Mouse (Mus musculus): Measurements from ENCODE around the gene Tcirg1. TPM values are rescaled to one million over a fixed set of nuclear protein-coding genes. Genes with fewer than 3 reads are reported as not detected.

Tcirg1 gene
- 0.71 TPM for polyA plus RNA-seq (2014; fragmentation: Illumina TruSeq; extraction: RNeasy Lipid Tissue Mini Kit (QIAGEN cat#74804); ENCODE audit: low read depth, low replicate concordance)

DNA sequence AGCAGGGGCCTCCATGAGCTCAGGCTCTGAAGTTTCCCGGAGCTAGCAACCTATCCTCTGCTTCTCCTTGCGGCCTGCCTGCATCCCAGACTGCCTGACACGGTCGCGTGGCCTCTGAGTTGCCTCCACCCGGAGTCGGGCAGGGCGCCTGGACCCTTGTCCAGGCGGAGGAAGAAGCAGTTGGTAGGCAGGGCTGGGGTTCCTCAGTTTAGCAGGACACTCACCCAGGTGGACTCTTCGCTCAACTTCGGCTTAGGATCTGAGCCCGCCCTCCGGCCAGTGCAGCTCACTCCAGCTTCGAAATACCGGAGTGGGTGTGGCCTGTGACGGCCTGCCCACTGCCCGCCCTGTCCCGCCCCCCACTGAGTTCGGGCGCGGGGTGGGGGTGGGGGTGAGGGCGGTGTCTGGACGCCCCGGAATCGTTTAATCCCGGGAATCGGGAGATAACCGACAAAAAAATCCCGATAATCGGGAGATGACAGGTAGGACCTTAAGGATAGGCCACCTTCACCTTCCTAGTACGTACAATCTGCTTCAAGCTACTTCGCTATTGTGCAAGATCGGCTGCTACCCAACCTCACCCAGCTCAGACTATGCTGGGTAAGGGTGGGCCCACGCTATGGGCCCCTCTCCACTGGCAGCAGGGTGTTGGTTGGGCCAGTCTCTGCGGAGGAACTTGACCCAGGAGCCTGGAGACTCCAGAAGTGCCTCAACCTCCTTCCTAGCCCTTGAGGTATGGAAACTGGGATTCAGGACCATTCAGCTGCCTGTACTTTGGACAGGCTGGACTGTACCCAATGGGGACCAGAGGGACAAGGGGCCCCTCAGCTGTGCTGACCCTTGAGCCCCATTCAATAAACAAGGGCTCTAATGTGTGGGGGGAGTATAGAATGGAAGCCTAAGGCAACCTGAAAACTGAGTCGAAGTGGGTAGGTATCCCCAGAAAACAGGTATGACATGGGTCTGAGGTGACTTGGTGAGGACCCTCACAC is at the start of gene Tcirg1:
Gene Tcirg1, minus strand, starts transcription at position 339 of the 992 bp plus-strand sequence.

GRCm38 (mm10) chr19:3935032-3935895 is 28.3 kb upstream of the Tcirg1 start, which contains the start of gene Unc93b1:
Gene Unc93b1, plus strand, starts transcription at chr19:3935186.

GRCm38 (mm10) chr19:3929211-3929941 is 22.4 kb upstream of the Tcirg1 start, which contains the start of gene Aldh3b1:
Gene Aldh3b1, minus strand, starts transcription at chr19:3929808.

DNA sequence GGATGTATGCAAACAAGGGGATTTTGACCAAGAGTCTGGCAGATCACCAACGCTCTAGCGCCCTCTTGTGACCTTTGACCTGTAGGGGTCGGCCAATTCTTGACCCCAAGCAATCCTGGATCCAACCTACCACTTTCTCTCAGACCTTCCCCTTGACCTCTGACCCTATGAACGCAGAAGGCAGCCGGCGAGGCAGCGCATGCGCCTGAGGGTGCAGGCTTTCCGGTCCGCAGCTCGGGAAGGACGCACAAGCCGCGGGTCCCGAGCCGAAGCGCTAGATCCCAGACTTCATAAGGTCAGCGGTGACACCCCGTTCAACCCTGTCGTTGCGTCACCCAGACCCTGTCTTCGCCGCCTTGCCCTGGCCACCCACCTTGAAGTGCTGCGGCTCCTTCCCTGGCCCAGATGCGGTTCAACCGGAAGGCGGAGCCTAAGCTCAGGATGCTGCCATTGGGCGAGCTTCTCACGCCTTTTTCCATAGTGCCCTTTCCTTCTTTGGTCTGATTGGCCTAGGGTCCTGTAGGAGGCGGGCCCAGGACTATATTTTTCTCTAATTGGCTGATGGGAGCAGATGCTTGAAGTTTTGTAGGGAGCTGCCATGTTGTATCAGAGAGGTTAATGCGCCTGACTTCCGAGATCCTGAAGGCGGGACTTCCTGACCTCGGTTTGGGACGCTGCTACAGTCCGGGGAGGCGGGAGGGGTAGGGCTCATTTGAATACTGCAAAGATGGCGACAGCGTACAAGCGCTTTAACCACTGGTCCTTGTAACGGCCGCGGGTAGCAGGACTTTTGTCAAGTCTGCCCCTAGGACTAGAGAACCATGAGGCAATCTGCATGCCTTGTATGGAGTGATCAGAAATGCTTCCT is 5.6 kb upstream of the Tcirg1 start, which contains the start of gene Ndufs8:
Gene Ndufs8, minus strand, starts transcription at position 438 of the 868 bp plus-strand sequence.

DNA sequence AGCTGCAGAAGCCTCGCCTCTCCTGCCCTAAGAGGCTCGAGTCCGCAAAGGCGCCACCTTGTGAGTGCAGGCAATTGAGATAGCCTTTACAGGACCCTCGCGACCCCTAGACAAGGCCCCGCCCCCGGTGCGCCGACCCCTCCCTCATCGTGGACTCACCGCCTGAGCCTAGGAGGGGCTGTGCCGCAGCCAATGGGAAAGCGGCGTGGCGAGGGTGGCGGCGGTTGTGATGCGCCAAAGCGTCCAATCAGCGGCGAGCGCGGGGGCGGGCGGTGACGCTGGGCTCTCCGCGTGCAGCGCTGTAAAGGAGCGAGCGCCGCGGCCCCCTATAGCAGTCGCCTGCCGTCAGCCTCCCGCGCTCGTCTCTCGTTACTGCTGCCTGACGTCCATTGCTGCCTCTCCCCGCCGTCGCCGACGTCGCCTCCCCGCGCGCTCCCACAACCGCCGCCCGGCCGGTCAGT is 55.4 kb downstream of the Tcirg1 start, which contains the start of gene Chka:
Gene Chka, plus strand, starts transcription at position 272 of the 461 bp plus-strand sequence.

Other genes with a start within 250 kb of the Tcirg1 start
- 0.49 TPM for gene Lrp5, start 220.6 kb downstream of the Tcirg1 start, polyA plus RNA-seq (2014; fragmentation: Illumina TruSeq; extraction: RNeasy Lipid Tissue Mini Kit (QIAGEN cat#74804); ENCODE audit: low read depth, low replicate concordance)
- 39.7 TPM for gene 1810055G02Rik, start 198.8 kb downstream of the Tcirg1 start, polyA plus RNA-seq (2014; fragmentation: Illumina TruSeq; extraction: RNeasy Lipid Tissue Mini Kit (QIAGEN cat#74804); ENCODE audit: low read depth, low replicate concordance)
- 45.6 TPM for gene Kmt5b, start 139.7 kb downstream of the Tcirg1 start, polyA plus RNA-seq (2014; fragmentation: Illumina TruSeq; extraction: RNeasy Lipid Tissue Mini Kit (QIAGEN cat#74804); ENCODE audit: low read depth, low replicate concordance)
- gene Chka, start 55.4 kb downstream of the Tcirg1 start, polyA plus RNA-seq (2014; fragmentation: Illumina TruSeq; extraction: RNeasy Lipid Tissue Mini Kit (QIAGEN cat#74804); ENCODE audit: low read depth, low replicate concordance): 173 TPM
- 0.97 TPM for gene Ndufs8, start 5.6 kb upstream of the Tcirg1 start, polyA plus RNA-seq (2014; fragmentation: Illumina TruSeq; extraction: RNeasy Lipid Tissue Mini Kit (QIAGEN cat#74804); ENCODE audit: low read depth, low replicate concordance)
- 3.1 TPM for gene Aldh3b1, start 22.7 kb upstream of the Tcirg1 start, polyA plus RNA-seq (2014; fragmentation: Illumina TruSeq; extraction: RNeasy Lipid Tissue Mini Kit (QIAGEN cat#74804); ENCODE audit: low read depth, low replicate concordance)
- 0.32 TPM for gene Unc93b1, start 28.1 kb upstream of the Tcirg1 start, polyA plus RNA-seq (2014; fragmentation: Illumina TruSeq; extraction: RNeasy Lipid Tissue Mini Kit (QIAGEN cat#74804); ENCODE audit: low read depth, low replicate concordance)
- 0.28 TPM for gene Aldh3b3, start 51.5 kb upstream of the Tcirg1 start, polyA plus RNA-seq (2014; fragmentation: Illumina TruSeq; extraction: RNeasy Lipid Tissue Mini Kit (QIAGEN cat#74804); ENCODE audit: low read depth, low replicate concordance)
- 2.5 TPM for gene Aldh3b2, start 65.2 kb upstream of the Tcirg1 start, polyA plus RNA-seq (2014; fragmentation: Illumina TruSeq; extraction: RNeasy Lipid Tissue Mini Kit (QIAGEN cat#74804); ENCODE audit: low read depth, low replicate concordance)
- 0.48 TPM for gene Acy3, start 79.4 kb upstream of the Tcirg1 start, polyA plus RNA-seq (2014; fragmentation: Illumina TruSeq; extraction: RNeasy Lipid Tissue Mini Kit (QIAGEN cat#74804); ENCODE audit: low read depth, low replicate concordance)
- not detected for gene Tbx10, start 85.6 kb upstream of the Tcirg1 start, polyA plus RNA-seq (2014; fragmentation: Illumina TruSeq; extraction: RNeasy Lipid Tissue Mini Kit (QIAGEN cat#74804); ENCODE audit: low read depth, low replicate concordance)
- not detected for gene Nudt8, start 93.4 kb upstream of the Tcirg1 start, polyA plus RNA-seq (2014; fragmentation: Illumina TruSeq; extraction: RNeasy Lipid Tissue Mini Kit (QIAGEN cat#74804); ENCODE audit: low read depth, low replicate concordance)
- gene Gm49405, start 93.5 kb upstream of the Tcirg1 start, polyA plus RNA-seq (2014; fragmentation: Illumina TruSeq; extraction: RNeasy Lipid Tissue Mini Kit (QIAGEN cat#74804); ENCODE audit: low read depth, low replicate concordance): not detected
- gene Doc2g, start 96.2 kb upstream of the Tcirg1 start, polyA plus RNA-seq (2014; fragmentation: Illumina TruSeq; extraction: RNeasy Lipid Tissue Mini Kit (QIAGEN cat#74804); ENCODE audit: low read depth, low replicate concordance): not detected
- 5.9 TPM for gene Ndufv1, start 105.7 kb upstream of the Tcirg1 start, polyA plus RNA-seq (2014; fragmentation: Illumina TruSeq; extraction: RNeasy Lipid Tissue Mini Kit (QIAGEN cat#74804); ENCODE audit: low read depth, low replicate concordance)
- gene Gstp1, start 130.9 kb upstream of the Tcirg1 start, polyA plus RNA-seq (2014; fragmentation: Illumina TruSeq; extraction: RNeasy Lipid Tissue Mini Kit (QIAGEN cat#74804); ENCODE audit: low read depth, low replicate concordance): 5.3 TPM
- gene Gstp2, start 138.9 kb upstream of the Tcirg1 start, polyA plus RNA-seq (2014; fragmentation: Illumina TruSeq; extraction: RNeasy Lipid Tissue Mini Kit (QIAGEN cat#74804); ENCODE audit: low read depth, low replicate concordance): not detected
- not detected for gene Gstp3, start 152.4 kb upstream of the Tcirg1 start, polyA plus RNA-seq (2014; fragmentation: Illumina TruSeq; extraction: RNeasy Lipid Tissue Mini Kit (QIAGEN cat#74804); ENCODE audit: low read depth, low replicate concordance)
- not detected for gene Cabp2, start 174.4 kb upstream of the Tcirg1 start, polyA plus RNA-seq (2014; fragmentation: Illumina TruSeq; extraction: RNeasy Lipid Tissue Mini Kit (QIAGEN cat#74804); ENCODE audit: low read depth, low replicate concordance)
- 1.1 TPM for gene Cdk2ap2, start 190.0 kb upstream of the Tcirg1 start, polyA plus RNA-seq (2014; fragmentation: Illumina TruSeq; extraction: RNeasy Lipid Tissue Mini Kit (QIAGEN cat#74804); ENCODE audit: low read depth, low replicate concordance)
- 0.81 TPM for gene Pitpnm1, start 192.9 kb upstream of the Tcirg1 start, polyA plus RNA-seq (2014; fragmentation: Illumina TruSeq; extraction: RNeasy Lipid Tissue Mini Kit (QIAGEN cat#74804); ENCODE audit: low read depth, low replicate concordance)
- 0.62 TPM for gene Aip, start 218.7 kb upstream of the Tcirg1 start, polyA plus RNA-seq (2014; fragmentation: Illumina TruSeq; extraction: RNeasy Lipid Tissue Mini Kit (QIAGEN cat#74804); ENCODE audit: low read depth, low replicate concordance)
- gene Gpr152, start 232.7 kb upstream of the Tcirg1 start, polyA plus RNA-seq (2014; fragmentation: Illumina TruSeq; extraction: RNeasy Lipid Tissue Mini Kit (QIAGEN cat#74804); ENCODE audit: low read depth, low replicate concordance): not detected
- 0.14 TPM for gene Cabp4, start 236.9 kb upstream of the Tcirg1 start, polyA plus RNA-seq (2014; fragmentation: Illumina TruSeq; extraction: RNeasy Lipid Tissue Mini Kit (QIAGEN cat#74804); ENCODE audit: low read depth, low replicate concordance)
- 16.9 TPM for gene Coro1b, start 241.5 kb upstream of the Tcirg1 start, polyA plus RNA-seq (2014; fragmentation: Illumina TruSeq; extraction: RNeasy Lipid Tissue Mini Kit (QIAGEN cat#74804); ENCODE audit: low read depth, low replicate concordance)
- gene Ptprcap, start 246.5 kb upstream of the Tcirg1 start, polyA plus RNA-seq (2014; fragmentation: Illumina TruSeq; extraction: RNeasy Lipid Tissue Mini Kit (QIAGEN cat#74804); ENCODE audit: low read depth, low replicate concordance): 1.9 TPM